Mouse (Mus musculus) spleen, adult 12 weeks (tissue): ENCODE measurements around the gene Stil.

ENCODE experiments used
- DNase-seq: peaks from one replicate; pipeline ENCODE4 v3.0.0; 2022; ENCODE audit warnings: low spot score

The Stil gene

GRCm38 (mm10) chr4:115079821-115080349 lies 79.9 kb downstream of the Stil start:
- DNase-seq = no peak

- no peak for DNase-seq
Observed at GRCm38 (mm10) chr4:115083031-115083430, 83.1 kb downstream of the Stil start.

GRCm38 (mm10) chr4:115085522-115086095 lies 85.7 kb downstream of the Stil start:
- DNase-seq = peak; percentile 51

GRCm38 (mm10) chr4:115086257-115086656 lies 86.3 kb downstream of the Stil start:
- no peak for DNase-seq

GRCm38 (mm10) chr4:115086763-115087415 lies 86.9 kb downstream of the Stil start:
- no peak for DNase-seq

GRCm38 (mm10) chr4:115088611-115089338 lies 88.8 kb downstream of the Stil start, which contains the start of gene Pdzk1ip1:
Pdzk1ip1 (plus strand) TSS chr4:115088708.
- peak; percentile 62 for DNase-seq

- DNase-seq = no peak
Observed at GRCm38 (mm10) chr4:115090592-115090991, 90.6 kb downstream of the Stil start.

- no peak for DNase-seq
Observed at GRCm38 (mm10) chr4:115091806-115092205, 91.8 kb downstream of the Stil start.
